Mouse (Mus musculus) midbrain, postnatal 0 days (tissue): ENCODE results near the gene Lamc1. TPM values are rescaled to one million over a fixed set of nuclear protein-coding genes. Genes with fewer than 3 reads are reported as not detected.

Experiments used
- ATAC-seq: fragments of 200-750 bp; cut with Nextera tagmentation; 2 replicates; pipeline ENCODE4 v1.8.0; 2017; ENCODE audit warnings: moderate number of reproducible peaks, mild to moderate bottlenecking, moderate TSS enrichment, moderate library complexity; ENCODE audit not compliant: low FRiP score
- DNase-seq: peaks from one replicate; pipeline ENCODE4 v3.0.0-alpha.2; 2015; ENCODE audit warnings: low spot score
- H3K27ac ChIP-seq: fragments of 300-500 bp; sonication (generic); 2 replicates; pipeline ENCODE4 v1.5.1; 2014; ENCODE audit warnings: low read depth, mild to moderate bottlenecking, low read length, mixed read lengths
- H3K27me3 ChIP-seq: fragments of 300-500 bp; sonication (generic); 2 replicates; pipeline ENCODE4 v1.6.1; 2014; ENCODE audit warnings: low read length, control low read depth, mixed read lengths; ENCODE audit not compliant: insufficient read depth
- H3K36me3 ChIP-seq: fragments of 300-500 bp; sonication (generic); 2 replicates; pipeline ENCODE4 v1.6.1; 2014; ENCODE audit warnings: low read length, control low read depth, mixed read lengths; ENCODE audit not compliant: insufficient read depth
- H3K4me1 ChIP-seq: fragments of 300-500 bp; sonication (generic); 2 replicates; pipeline ENCODE4 v1.6.1; 2014; ENCODE audit warnings: mild to moderate bottlenecking, control low read depth, antibody characterized with exemption, low read length, mixed read lengths; ENCODE audit not compliant: insufficient read depth
- H3K4me2 ChIP-seq: fragments of 300-500 bp; sonication (generic); 2 replicates; pipeline ENCODE4 v1.6.1; 2014; ENCODE audit warnings: low read depth, mild to moderate bottlenecking, low read length, mixed read lengths; ENCODE audit not compliant: poor library complexity, severe bottlenecking
- H3K4me3 ChIP-seq: fragments of 300-500 bp; sonication (generic); 2 replicates; pipeline ENCODE4 v1.5.1; 2014; ENCODE audit warnings: low read depth, mild to moderate bottlenecking, low read length, moderate library complexity
- H3K9ac ChIP-seq: fragments of 300-500 bp; sonication (generic); replicated peaks from 2 replicates; pipeline ENCODE4 v1.6.1; 2014; ENCODE audit warnings: mild to moderate bottlenecking, low read length, moderate library complexity, mixed read lengths; ENCODE audit not compliant: poor library complexity, severe bottlenecking
- H3K9me3 ChIP-seq: fragments of 300-500 bp; sonication (generic); 2 replicates; pipeline ENCODE4 v1.6.1; 2016; ENCODE audit warnings: low read length, control low read depth
- CTCF ChIP-seq: IDR thresholded peaks from 2 replicates; pipeline ENCODE4 v1.5.1; 2016; ENCODE audit warnings: antibody characterized with exemption, mild to moderate bottlenecking
- WGBS: fragments of 180-500 bp; shearing (Covaris S2); extraction: QIAGEN DNeasy Blood & Tissue Kit; methylation state at CpG from one replicate; pipeline ENCODE4 v1.1.7; 2014; 5-methylcytosine and 5-hydroxymethylcytosine counted together
- polyA plus RNA-seq: library from polyadenylated mRNA; unstranded; fragments of >200 nt; fragmentation: Nextera tagmentation; extraction: Ambion mirVana; gene quantifications from 2 replicates; pipeline ENCODE4 v1.2.1, GENCODE M21; 2015
- total RNA-seq: library from RNA; depleted of rRNA; stranded (reverse); fragments of >200 nt; gene quantifications from 2 replicates; pipeline ENCODE4 v1.2.3, GENCODE M21; 2014

Lamc1 gene
- total and polyA plus RNA-seq, 2 experiments from 2014 or later, result 11.5 to 40.6 TPM

- H3K4me2 ChIP-seq, result no peak overlapping the region
- no peak for TF ChIP-seq CTCF
- ATAC-seq (no peak), DNase-seq (no peak)
- no peaks in the 10 kb centered on the region for H3K4me1 ChIP-seq
- no peaks in the 10 kb centered on the region for H3K36me3 ChIP-seq
- no peaks in the 10 kb centered on the region for H3K9me3 ChIP-seq
- H3K27me3 ChIP-seq, result no peaks in the 10 kb centered on the region
- no peak overlapping the region for H3K9ac ChIP-seq
- H3K4me3 ChIP-seq, result no peak overlapping the region
- 48% methylated on average over 2 of the region's 2 CpGs for WGBS
- H3K27ac ChIP-seq, result no peak overlapping the region
These were observed 21.9 kb upstream of the Lamc1 start for GRCm38 (mm10) chr1:153354466-153354865.

- H3K4me3 ChIP-seq, result no peak overlapping the region
- H3K4me1 ChIP-seq, result no peaks in the 10 kb centered on the region
- no peak overlapping the region for H3K9ac ChIP-seq
- no peaks in the 10 kb centered on the region for H3K27me3 ChIP-seq
- no peaks in the 10 kb centered on the region for H3K36me3 ChIP-seq
- WGBS, result 69% methylated on average over 18 of the region's 18 CpGs
- no peak overlapping the region for H3K4me2 ChIP-seq
- no peak overlapping the region for H3K27ac ChIP-seq
- ATAC-seq (no peak), DNase-seq (no peak)
- TF ChIP-seq CTCF, result no peak
- H3K9me3 ChIP-seq, result no peaks in the 10 kb centered on the region
These were observed 21.3 kb upstream of the Lamc1 start for GRCm38 (mm10) chr1:153353736-153354430.

GRCm38 (mm10) chr1:153351034-153351433 lies 18.4 kb upstream of the Lamc1 start:
- no peak for TF ChIP-seq CTCF
- Histone ChIP-seq H3K4me3 (no peak overlapping the region), H3K4me2 (no peak overlapping the region), H3K9ac (no peak overlapping the region), H3K9me3 (no peaks in the 10 kb centered on the region), H3K4me1 (no peaks in the 10 kb centered on the region), H3K36me3 (no peaks in the 10 kb centered on the region), H3K27me3 (no peaks in the 10 kb centered on the region), H3K27ac (no peak overlapping the region)
- 80% methylated on average over 4 of the region's 4 CpGs for WGBS
- ATAC-seq (no peak), DNase-seq (no peak)

GRCm38 (mm10) chr1:153347726-153348125 lies 15.1 kb upstream of the Lamc1 start:
- Histone ChIP-seq H3K27me3 (no peaks in the 10 kb centered on the region), H3K4me2 (no peak overlapping the region), H3K4me1 (no peaks in the 10 kb centered on the region), H3K36me3 (no peaks in the 10 kb centered on the region), H3K4me3 (no peak overlapping the region), H3K9ac (no peak overlapping the region), H3K9me3 (no peaks in the 10 kb centered on the region), H3K27ac (no peak overlapping the region)
- WGBS, result 64% methylated on average over 3 of the region's 3 CpGs
- ATAC-seq, result no peak
- TF ChIP-seq CTCF, result no peak
- no peak for DNase-seq

- ATAC-seq, result no peak
- Histone ChIP-seq H3K27ac (no peak overlapping the region), H3K4me3 (no peak overlapping the region), H3K36me3 (no peaks in the 10 kb centered on the region), H3K4me1 (no peaks in the 10 kb centered on the region), H3K4me2 (no peak overlapping the region), H3K27me3 (no peaks in the 10 kb centered on the region), H3K9me3 (no peaks in the 10 kb centered on the region), H3K9ac (no peak overlapping the region)
- TF ChIP-seq CTCF, result no peak
- no peak for DNase-seq
- 100% methylated on average over 2 of the region's 2 CpGs for WGBS
These were observed 14.5 kb upstream of the Lamc1 start for GRCm38 (mm10) chr1:153347040-153347439.

GRCm38 (mm10) chr1:153345699-153346291 lies 13.2 kb upstream of the Lamc1 start:
- Histone ChIP-seq H3K9ac (peak overlapping the region; percentile 30; the same call in 1 of the 2 replicates), H3K4me1 (no peaks in the 10 kb centered on the region), H3K9me3 (no peaks in the 10 kb centered on the region), H3K36me3 (no peaks in the 10 kb centered on the region), H3K4me2 (peak overlapping the region; percentile 41), H3K4me3 (peak overlapping the region; percentile 22; the same call in 1 of the 2 replicates), H3K27me3 (no peaks in the 10 kb centered on the region), H3K27ac (no peak overlapping the region)
- WGBS, result 56% methylated on average over 16 of the region's 16 CpGs
- TF ChIP-seq CTCF, result no peak
- DNase-seq (peak; percentile 44), ATAC-seq (no peak)
